Mouse (Mus musculus): Measurements from ENCODE around the gene Cyp3a41a.
"Not testable (repeated sequence)": the region's sequence is repeated elsewhere in the genome, so short reads cannot be mapped to it uniquely, and the experiment has no call there.

The Cyp3a41a gene

DNA sequence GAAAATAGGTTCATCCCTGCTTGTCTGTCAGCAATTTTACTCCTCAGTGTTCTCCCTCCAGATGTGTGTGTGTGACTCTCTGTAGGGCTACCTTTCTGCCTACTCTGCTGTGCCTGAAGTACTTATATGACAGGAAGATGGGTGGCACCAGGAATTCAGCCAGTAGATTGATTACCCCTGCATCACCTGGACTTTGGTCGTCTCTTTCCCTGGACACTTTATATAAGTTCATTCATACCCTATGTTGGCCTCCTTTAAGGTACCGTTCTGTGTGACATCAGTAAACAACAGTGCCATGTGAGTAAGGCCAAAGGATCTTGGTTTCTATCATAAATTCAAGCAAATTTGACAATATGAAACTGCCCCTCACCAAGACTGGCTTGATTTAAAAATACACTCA lies at the start of gene Cyp3a41a:
Cyp3a41a (minus strand) TSS at position 101 of the 400 bp plus-strand sequence.
- DNase-seq (ENCODE audit: low read depth, low spot score): not testable (repeated sequence)

DNA sequence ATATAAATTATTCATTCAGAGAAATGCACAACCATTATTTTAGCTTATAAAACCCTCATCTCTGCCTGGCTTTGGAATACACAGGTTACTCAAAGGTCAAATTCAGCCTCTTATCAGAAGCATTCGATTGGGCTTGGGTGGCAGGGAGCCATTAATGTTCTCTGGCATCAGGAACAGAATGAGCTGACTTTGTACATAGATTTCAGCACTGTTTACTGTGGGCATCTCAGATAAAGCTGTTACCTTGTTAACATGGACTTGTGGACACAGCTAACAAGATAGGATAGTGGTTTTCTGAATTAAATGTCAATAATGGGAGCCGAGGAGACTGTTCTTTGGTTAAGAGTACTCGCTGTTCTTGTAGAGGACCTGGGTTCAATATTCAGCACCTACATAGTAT lies 17.6 kb upstream of the Cyp3a41a start:
- DNase-seq (ENCODE audit: low read depth, low spot score): not testable (repeated sequence)

DNA sequence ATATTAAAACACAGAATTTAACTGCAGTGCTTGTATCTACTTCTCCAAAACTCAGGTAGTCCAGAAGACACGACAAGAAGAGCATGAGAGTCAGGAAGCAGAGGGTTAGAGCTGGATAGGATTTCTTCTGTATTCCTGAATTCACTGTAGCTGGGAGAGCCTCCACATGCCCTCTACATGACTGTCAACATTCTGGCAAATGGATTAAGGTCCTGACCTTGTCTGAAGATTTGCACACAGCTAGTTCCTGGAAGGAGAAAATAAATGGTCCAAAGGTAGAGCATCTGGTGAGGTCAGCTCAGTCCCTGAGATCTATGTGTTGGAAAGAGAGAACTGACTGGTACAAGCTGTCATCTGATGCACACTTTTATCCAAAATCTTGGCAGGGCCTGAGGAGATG lies 5.6 kb downstream of the Cyp3a41a start:
- DNase-seq (ENCODE audit: low read depth, low spot score): not testable (repeated sequence)

DNA sequence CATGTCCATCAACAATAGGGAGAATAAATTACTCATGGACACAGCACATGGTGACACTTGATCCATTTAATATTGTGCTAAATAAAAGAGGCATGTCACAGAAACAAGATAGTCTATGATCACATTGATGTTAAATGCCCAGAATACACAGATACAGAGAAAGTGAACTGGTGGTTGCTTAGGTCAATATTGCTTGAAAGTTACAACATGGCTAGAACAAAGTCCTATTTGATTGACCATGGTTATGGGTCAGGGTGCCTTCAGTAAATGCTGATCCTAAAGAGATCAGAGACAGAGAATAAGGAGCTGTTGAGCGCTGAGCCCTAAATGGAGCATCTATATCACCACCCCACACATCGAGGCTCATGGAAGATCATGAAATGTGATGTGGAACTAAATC lies 12.6 kb downstream of the Cyp3a41a start:
- DNase-seq (ENCODE audit: low read depth, low spot score): not testable (repeated sequence)

DNA sequence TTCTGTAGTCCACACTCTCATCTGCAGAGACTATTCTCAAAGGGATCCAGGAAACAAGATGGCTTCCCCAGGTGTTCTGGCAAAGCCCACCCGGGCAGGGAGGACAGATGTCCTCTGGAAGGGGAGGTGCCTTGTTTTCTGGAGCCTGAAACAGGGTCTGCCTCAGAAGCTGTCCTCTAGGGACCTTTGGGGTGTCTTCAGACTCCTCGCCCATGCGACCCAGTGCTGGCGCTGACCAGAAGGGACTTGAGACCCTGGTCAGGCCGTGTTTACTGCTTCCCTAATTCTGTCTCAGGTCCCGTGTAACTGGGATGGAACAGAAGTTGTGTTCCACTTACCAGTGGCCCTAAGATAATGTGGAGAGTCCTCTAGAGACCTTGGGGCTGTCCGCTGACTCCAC lies 57.9 kb downstream of the Cyp3a41a start:
- no peak for DNase-seq (ENCODE audit: low read depth, low spot score)

DNA sequence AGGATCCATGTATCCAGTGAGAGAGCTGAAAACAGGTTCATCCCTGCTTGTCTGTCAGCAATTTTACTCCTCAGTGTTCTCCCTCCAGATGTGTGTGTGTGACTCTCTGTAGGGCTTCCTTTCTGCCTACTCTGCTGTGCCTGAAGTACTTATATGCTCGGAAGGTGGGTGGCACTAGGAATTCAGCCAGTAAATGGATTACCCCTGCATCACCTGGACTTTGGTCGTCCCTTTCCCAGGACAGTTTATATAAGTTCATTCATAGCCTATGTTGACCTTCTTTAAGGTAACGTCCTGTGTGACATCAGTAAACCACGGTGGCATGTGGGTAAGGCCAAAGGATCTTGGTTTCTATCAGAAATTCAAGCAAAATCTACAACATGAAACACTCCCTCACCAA lies 72.2 kb downstream of the Cyp3a41a start:
- no peak for DNase-seq (ENCODE audit: low read depth, low spot score)

Data from R1 (cell line).